Mouse (Mus musculus): ENCODE data around the gene B4galt5. TPM values are rescaled to one million over a fixed set of nuclear protein-coding genes. Genes with fewer than 3 reads are reported as not detected.

Gene B4galt5
- polyA plus RNA-seq, 1 experiment from 2014 or later = 8.8 TPM

- H3K4me1 ChIP-seq = peaks cover 48% of the 10 kb centered on the region
- H3K4me2 ChIP-seq = no peak overlapping the region
- H3K4me3 ChIP-seq = no peak overlapping the region
- H3K27ac ChIP-seq (replicated peaks) = peak overlapping the region; percentile 26
- H3K27me3 ChIP-seq (replicated peaks) = no peaks in the 10 kb centered on the region
- ATAC-seq (ENCODE audit: extremely low read depth, insufficient number of reproducible peaks, low FRiP score, low TSS enrichment) = no peak
- peaks cover 6% of the 10 kb centered on the region; the same call in 1 of the 2 replicates for H3K9me3 ChIP-seq
- no peaks in the 10 kb centered on the region for H3K36me3 ChIP-seq
- 60% methylated on average over 3 of the region's 3 CpGs for WGBS
- no peak overlapping the region for H3K9ac ChIP-seq
Measured at GRCm38 (mm10) chr2:167249591-167249990, 99.4 kb downstream of the B4galt5 start.

Other genes with a start within 250 kb of the B4galt5 start
- 0.19 and 0.49 TPM in 2 replicates for gene Kcnb1, start 159.0 kb downstream of the B4galt5 start, polyA plus RNA-seq (2015; fragmentation: Nextera tagmentation; extraction: Ambion mirVana)
- 21.6 and 21.8 TPM in 2 replicates for gene Ptgis, start 108.6 kb downstream of the B4galt5 start, polyA plus RNA-seq (2015; fragmentation: Nextera tagmentation; extraction: Ambion mirVana)
- 17.4 and 18.7 TPM in 2 replicates for gene Slc9a8, start 72.5 kb upstream of the B4galt5 start, polyA plus RNA-seq (2015; fragmentation: Nextera tagmentation; extraction: Ambion mirVana)
- gene Rnf114, start 143.5 kb upstream of the B4galt5 start, polyA plus RNA-seq (2015; fragmentation: Nextera tagmentation; extraction: Ambion mirVana) = 58.0 and 65.0 TPM in 2 replicates
- 13.5 and 14.6 TPM in 2 replicates for gene Spata2, start 143.7 kb upstream of the B4galt5 start, polyA plus RNA-seq (2015; fragmentation: Nextera tagmentation; extraction: Ambion mirVana)
- gene Snai1, start 189.0 kb upstream of the B4galt5 start, polyA plus RNA-seq (2015; fragmentation: Nextera tagmentation; extraction: Ambion mirVana) = 17.3 and 17.6 TPM in 2 replicates